Mouse (Mus musculus): ENCODE data around the gene Plpp7.

DNA sequence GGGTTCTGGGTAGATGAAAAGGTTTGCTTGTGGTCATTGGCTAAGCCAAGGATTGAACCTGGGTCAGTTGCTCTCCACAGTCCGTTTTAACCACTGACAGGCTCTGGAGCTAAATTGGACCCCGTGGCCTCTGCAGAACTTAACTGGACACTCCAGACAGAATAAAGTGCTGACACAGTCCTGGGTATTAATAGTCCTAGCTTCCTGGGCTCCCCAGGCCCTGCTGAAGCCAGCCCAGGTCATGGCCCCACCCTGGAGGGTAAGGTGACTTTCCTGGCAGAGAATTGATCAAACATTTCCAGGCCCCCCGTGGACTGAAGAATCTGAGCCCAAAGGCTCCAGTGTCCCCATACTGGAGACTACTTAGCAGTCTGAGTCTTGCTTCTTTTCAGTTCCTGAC lies 3.4 kb upstream of the Plpp7 start:
- TF ChIP-seq MAFK (IDR thresholded peaks at IDR 0.05; ENCODE audit: borderline replicate concordance, low read depth, low read length) (no peak), POLR2A (IDR thresholded peaks at IDR 0.05; ENCODE audit: control insufficient read depth in 1 of 2, insufficient read depth in 1 of 2, low read depth in 1 of 2, low read length in 2 of 2, poor library complexity in 1 of 2) (no peak)

All from MEL (cell line).